In genomic region chr8:12941161-12941926, GRCm38 (mm10) we compare ENCODE assay signal across 21 mouse cellular contexts.
A peak's percentile ranks its signal among the peaks of the same experiment; 100 is the strongest.
DNase-seq lines count a peak whose midpoint lies in the region; ATAC-seq and TF ChIP-seq lines count a peak whose summit lies in the region.
"Had no signal": no experiment of that assay in that cellular context is flagged by ENCODE, and none has a peak within 500 bp of the region (broad histone marks: within the 10 kb centered on the region; RNA-seq: fewer than 3 reads in every experiment).

No protein-coding gene starts in this region.

- no peak for TF ChIP-seq CTCF in hindbrain, postnatal 0 days (IDR thresholded peaks at IDR 0.05; ENCODE audit: low read depth)
- no peak for TF ChIP-seq CTCF in small intestine, adult 2 months (IDR thresholded peaks at IDR 0.05; ENCODE audit: extremely low read depth, insufficient read length, insufficient replicate concordance, low read depth, low read length)
- no peak for TF ChIP-seq CTCF in stomach, postnatal 0 days (IDR thresholded peaks at IDR 0.05; ENCODE audit: low read depth)

- H3K4me3 ChIP-seq in hindbrain, embryonic 13.5 days: no peak overlapping the region
- H3K4me3 ChIP-seq in hindbrain, postnatal 0 days (ENCODE audit: low read length): no peak overlapping the region
- H3K4me3 ChIP-seq in small intestine, adult 2 months (ENCODE audit: low read depth, low read length): no peak overlapping the region
- H3K4me3 ChIP-seq in stomach, postnatal 0 days (ENCODE audit: low read depth, low read length): no peak overlapping the region
- no peak overlapping the region for H3K4me3 ChIP-seq in liver, embryonic 11.5 days (ENCODE audit: low read depth, low read length)
- H3K4me3 ChIP-seq: embryonic facial prominence, embryonic 15.5 days; erythroblast, embryonic 14.5 days; forebrain, embryonic 10.5 days; heart, embryonic 10.5 days; hindbrain, embryonic 15.5 days had no signal

- TF ChIP-seq EP300 in stomach, postnatal 0 days (optimal IDR thresholded peaks at IDR 0.05): no peak

- H3K27me3 ChIP-seq in hindbrain, embryonic 13.5 days: no peaks in the 10 kb centered on the region
- H3K27me3 ChIP-seq in hindbrain, postnatal 0 days (ENCODE audit: insufficient read depth, low read length): no peaks in the 10 kb centered on the region
- H3K27me3 ChIP-seq in small intestine, adult 2 months (ENCODE audit: control insufficient read depth, insufficient read depth, low read length): no peaks in the 10 kb centered on the region
- no peaks in the 10 kb centered on the region for H3K27me3 ChIP-seq in stomach, postnatal 0 days (ENCODE audit: control insufficient read depth, insufficient read depth, low read length)
- no peaks in the 10 kb centered on the region for H3K27me3 ChIP-seq in liver, embryonic 11.5 days (replicated peaks; ENCODE audit: control insufficient read depth, insufficient read depth, low read length)
- H3K27me3 ChIP-seq: embryonic facial prominence, embryonic 15.5 days; hindbrain, embryonic 15.5 days; Patski had no signal

- H3K4me2 ChIP-seq in hindbrain, embryonic 13.5 days: no peak overlapping the region
- H3K4me2 ChIP-seq in hindbrain, postnatal 0 days (ENCODE audit: low read depth, low read length): no peak overlapping the region
- peak overlapping the region; percentile 25; the same call in 1 of the 2 replicates for H3K4me2 ChIP-seq in stomach, postnatal 0 days (replicated peaks; ENCODE audit: low read depth)
- no peak overlapping the region for H3K4me2 ChIP-seq in liver, embryonic 11.5 days
- H3K4me2 ChIP-seq: embryonic facial prominence, embryonic 15.5 days; hindbrain, embryonic 15.5 days had no signal

- ATAC-seq in hindbrain, embryonic 13.5 days (ENCODE audit: low FRiP score): no peak
- no peak for ATAC-seq in hindbrain, postnatal 0 days
- ATAC-seq in stomach, postnatal 0 days (ENCODE audit: low FRiP score, low TSS enrichment): peak; percentile 63
- no peak for ATAC-seq in liver, embryonic 11.5 days (replicated peaks; ENCODE audit: low FRiP score)
- ATAC-seq: activated CD4-positive, CD25-positive, alpha-beta regulatory T cell, adult 4 months; forebrain, embryonic 14.5 days; Patski had no signal

- H3K9me3 ChIP-seq in hindbrain, embryonic 13.5 days: no peaks in the 10 kb centered on the region
- H3K9me3 ChIP-seq in hindbrain, postnatal 0 days (ENCODE audit: low read length): no peaks in the 10 kb centered on the region
- no peaks in the 10 kb centered on the region for H3K9me3 ChIP-seq in stomach, postnatal 0 days (ENCODE audit: control insufficient read depth, low read length)
- H3K9me3 ChIP-seq in liver, embryonic 11.5 days (ENCODE audit: control insufficient read depth, low read length): no peaks in the 10 kb centered on the region
- H3K9me3 ChIP-seq: embryonic facial prominence, embryonic 15.5 days; forebrain, embryonic 10.5 days; heart, embryonic 10.5 days; hindbrain, embryonic 15.5 days had no signal

- H3K9ac ChIP-seq in hindbrain, embryonic 13.5 days: 0 out of 2 replicates have a peak overlapping the region, but pooled peaks have one; percentile 19
- no peak overlapping the region for H3K9ac ChIP-seq in hindbrain, postnatal 0 days (replicated peaks; ENCODE audit: low read length)
- H3K9ac ChIP-seq in stomach, postnatal 0 days (ENCODE audit: low read length): no peak overlapping the region
- H3K9ac ChIP-seq in liver, embryonic 11.5 days (ENCODE audit: low read depth, low read length): no peak overlapping the region
- H3K9ac ChIP-seq: embryonic facial prominence, embryonic 15.5 days; hindbrain, embryonic 15.5 days had no signal

- DNase-seq in hindbrain, postnatal 0 days (ENCODE audit: low spot score): no peak
- DNase-seq in urinary bladder, postnatal 14 days (ENCODE audit: low spot score): peak; percentile 26
- no peak for DNase-seq in urinary bladder, postnatal 36 days (ENCODE audit: low spot score in 2 of 2)
- DNase-seq in stomach, postnatal 0 days (ENCODE audit: low spot score): peak; percentile 52
- DNase-seq in spleen, postnatal 36 days (ENCODE audit: low spot score in 2 of 2): no peak
- DNase-seq in liver, embryonic 11.5 days (ENCODE audit: low spot score): no peak
- DNase-seq: adrenal gland, postnatal 14 days; gastrocnemius, postnatal 36 days; heart, adult 18-20 months; heart, postnatal 10 days; heart, postnatal 4 days had no signal

- WGBS in hindbrain, embryonic 13.5 days: 85% methylated on average over 10 of the region's 10 CpGs
- WGBS in hindbrain, postnatal 0 days: 69% methylated on average over 10 of the region's 10 CpGs
- WGBS in small intestine, adult 2 months: 31% methylated on average over 10 of the region's 10 CpGs
- WGBS in stomach, postnatal 0 days: 54% methylated on average over 10 of the region's 10 CpGs
- 68% methylated on average over 10 of the region's 10 CpGs for WGBS in liver, embryonic 11.5 days

- peak overlapping the region; percentile 35; the same call in 1 of the 2 replicates for H3K27ac ChIP-seq in hindbrain, embryonic 13.5 days
- no peak overlapping the region for H3K27ac ChIP-seq in hindbrain, postnatal 0 days
- H3K27ac ChIP-seq in small intestine, adult 2 months (ENCODE audit: insufficient read depth, low read depth, low read length): peak overlapping the region; percentile 23
- H3K27ac ChIP-seq in stomach, postnatal 0 days (replicated peaks): peak overlapping the region; percentile 35
- H3K27ac ChIP-seq in liver, embryonic 11.5 days (ENCODE audit: low read depth, low read length): no peak overlapping the region
- H3K27ac ChIP-seq: embryonic facial prominence, embryonic 15.5 days; forebrain, embryonic 10.5 days; heart, embryonic 10.5 days; hindbrain, embryonic 15.5 days had no signal

- peaks cover 14% of the 10 kb centered on the region for H3K36me3 ChIP-seq in hindbrain, embryonic 13.5 days
- H3K36me3 ChIP-seq in hindbrain, postnatal 0 days (ENCODE audit: insufficient read depth, low read length): no peaks in the 10 kb centered on the region
- no peaks in the 10 kb centered on the region for H3K36me3 ChIP-seq in small intestine, adult 2 months (ENCODE audit: control insufficient read depth, insufficient read depth, low read length)
- no peaks in the 10 kb centered on the region for H3K36me3 ChIP-seq in stomach, postnatal 0 days (ENCODE audit: control insufficient read depth, insufficient read depth, low read length)
- no peaks in the 10 kb centered on the region for H3K36me3 ChIP-seq in liver, embryonic 11.5 days (ENCODE audit: control insufficient read depth, insufficient read depth, low read length)
- H3K36me3 ChIP-seq: embryonic facial prominence, embryonic 15.5 days; heart, embryonic 10.5 days; hindbrain, embryonic 15.5 days had no signal

- peaks cover 37% of the 10 kb centered on the region for H3K4me1 ChIP-seq in hindbrain, embryonic 13.5 days (replicated peaks)
- peaks cover 10% of the 10 kb centered on the region; the same call in 1 of the 2 replicates for H3K4me1 ChIP-seq in hindbrain, postnatal 0 days (ENCODE audit: insufficient read depth, low read length)
- H3K4me1 ChIP-seq in small intestine, adult 2 months (ENCODE audit: control insufficient read depth, insufficient read depth, insufficient read length, low read length): peaks cover 8% of the 10 kb centered on the region
- H3K4me1 ChIP-seq in stomach, postnatal 0 days (replicated peaks; ENCODE audit: control insufficient read depth, insufficient read depth): no peaks in the 10 kb centered on the region
- H3K4me1 ChIP-seq in liver, embryonic 11.5 days (replicated peaks; ENCODE audit: control insufficient read depth, insufficient read depth, low read length): 0 out of 2 replicates have a peak, but pooled peaks cover 3% of the 10 kb centered on the region
- H3K4me1 ChIP-seq: embryonic facial prominence, embryonic 15.5 days had no signal

- no peak for TF ChIP-seq POLR2A in small intestine, adult 2 months (IDR thresholded peaks at IDR 0.05; ENCODE audit: low read depth, low read length)

Comparison
In these comparisons a context has a peak if more than half of its experiments do, and no peak if none do; other contexts are left out.
1. H3K27ac ChIP-seq: peak in hindbrain, embryonic 13.5 days (single experiment), small intestine, adult 2 months (single experiment) and stomach, postnatal 0 days (single experiment); none in hindbrain, postnatal 0 days (single experiment) and liver, embryonic 11.5 days (single experiment).
2. DNase-seq: peak in urinary bladder, postnatal 14 days (single experiment) and stomach, postnatal 0 days (single experiment); none in hindbrain, postnatal 0 days (single experiment), urinary bladder, postnatal 36 days (0 of 2), spleen, postnatal 36 days (0 of 2) and liver, embryonic 11.5 days (single experiment).